Mouse (Mus musculus): ENCODE measurements around the gene Dlat. TPM values are rescaled to one million over a fixed set of nuclear protein-coding genes. Genes with fewer than 3 reads are reported as not detected.

Dlat gene
- polyA plus RNA-seq, 1 experiment from 2014 or later: 41.7 TPM

DNA sequence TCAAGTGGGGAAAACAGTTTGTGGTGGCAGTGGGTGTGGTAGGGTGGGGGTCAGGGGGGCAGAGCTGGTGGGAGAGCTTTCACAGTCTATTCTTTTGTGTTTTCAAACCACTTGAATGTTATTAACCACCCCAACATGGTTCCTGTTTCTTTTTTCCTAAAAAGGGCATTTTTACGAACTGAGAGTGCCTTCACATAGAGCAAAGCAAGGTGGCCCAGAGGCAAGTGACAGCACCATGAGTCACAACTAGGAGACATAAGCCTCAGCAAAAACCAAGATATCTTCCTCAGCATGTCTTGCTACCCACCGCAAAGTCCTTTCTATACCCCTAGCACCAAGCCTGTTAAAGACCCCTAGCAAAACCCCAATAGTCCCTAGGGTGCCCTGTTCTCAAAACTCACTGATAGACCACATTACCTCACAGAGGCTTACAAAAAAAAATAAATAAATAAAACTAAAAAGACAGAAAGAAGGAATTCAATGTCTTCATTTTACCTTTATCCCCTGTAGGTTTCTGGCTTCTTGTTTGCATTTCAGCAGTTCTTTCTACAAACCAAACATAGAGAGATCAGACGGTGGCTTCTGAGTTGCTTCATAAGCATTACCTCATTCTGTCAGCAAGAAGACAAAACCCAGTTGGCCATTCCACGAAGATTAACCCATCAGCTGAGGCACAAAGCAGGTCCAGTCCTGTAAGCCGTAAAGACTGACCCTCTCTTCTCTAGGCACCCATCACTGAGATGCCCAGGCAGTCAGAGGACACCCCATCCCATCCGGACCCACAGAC is 27.5 kb upstream of the Dlat start:
- Histone ChIP-seq H3K36me3 (ENCODE audit: control insufficient read depth, insufficient read depth) (0 out of 2 replicates have a peak, but pooled peaks cover 3% of the 10 kb centered on the region), H3K27me3 (replicated peaks; ENCODE audit: control insufficient read depth, insufficient read depth, low read length) (no peaks in the 10 kb centered on the region), H3K4me3 (ENCODE audit: low read depth, low read length) (no peak overlapping the region), H3K9me3 (ENCODE audit: control insufficient read depth) (no peaks in the 10 kb centered on the region), H3K4me2 (replicated peaks; ENCODE audit: low read depth) (no peak overlapping the region), H3K4me1 (replicated peaks; ENCODE audit: control insufficient read depth, insufficient read depth, low read length) (no peaks in the 10 kb centered on the region), H3K9ac (ENCODE audit: low read depth, low read length) (no peak overlapping the region), H3K27ac (ENCODE audit: low read depth, low read length) (no peak overlapping the region)
- ATAC-seq: no peak
- TF ChIP-seq CTCF (IDR thresholded peaks at IDR 0.05; ENCODE audit: low read depth): no peak
- WGBS: 63% methylated on average over 6 of the region's 6 CpGs

GRCm38 (mm10) chr9:50681727-50682126 is 22.1 kb upstream of the Dlat start:
- H3K27me3 ChIP-seq (replicated peaks; ENCODE audit: control insufficient read depth, insufficient read depth, low read length): no peaks in the 10 kb centered on the region
- no peak overlapping the region for H3K27ac ChIP-seq (ENCODE audit: low read depth, low read length)
- no peak for ATAC-seq
- 70% methylated on average over 7 of the region's 7 CpGs for WGBS
- TF ChIP-seq CTCF (IDR thresholded peaks at IDR 0.05; ENCODE audit: low read depth): no peak
- H3K9me3 ChIP-seq (ENCODE audit: control insufficient read depth): no peaks in the 10 kb centered on the region
- H3K4me2 ChIP-seq (replicated peaks; ENCODE audit: low read depth): no peak overlapping the region
- H3K4me1 ChIP-seq (replicated peaks; ENCODE audit: control insufficient read depth, insufficient read depth, low read length): no peaks in the 10 kb centered on the region
- H3K9ac ChIP-seq (ENCODE audit: low read depth, low read length): no peak overlapping the region
- H3K4me3 ChIP-seq (ENCODE audit: low read depth, low read length): no peak overlapping the region
- 0 out of 2 replicates have a peak, but pooled peaks cover 3% of the 10 kb centered on the region for H3K36me3 ChIP-seq (ENCODE audit: control insufficient read depth, insufficient read depth)

DNA sequence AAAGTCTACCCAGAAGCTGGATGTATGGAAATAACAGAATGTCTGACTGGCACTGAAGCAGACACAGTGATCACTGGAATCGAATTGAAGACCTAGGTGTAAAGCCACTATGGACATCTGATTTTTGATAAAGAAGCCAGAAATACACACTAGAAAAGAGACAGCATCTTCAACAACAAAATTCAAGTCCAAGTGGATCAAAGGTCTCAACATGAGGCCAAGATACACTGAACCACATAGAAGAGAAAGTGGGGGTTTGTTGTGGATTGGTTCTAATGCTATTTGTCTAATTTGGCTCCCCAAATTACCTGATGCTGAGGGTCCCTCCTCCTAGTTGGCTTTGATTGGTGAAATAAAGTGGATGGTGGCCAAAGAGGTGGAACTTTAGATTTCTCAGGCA is 19.8 kb upstream of the Dlat start:
- H3K27ac ChIP-seq (ENCODE audit: low read depth, low read length): no peak overlapping the region
- no peaks in the 10 kb centered on the region for H3K9me3 ChIP-seq (ENCODE audit: control insufficient read depth)
- no peaks in the 10 kb centered on the region for H3K4me1 ChIP-seq (replicated peaks; ENCODE audit: control insufficient read depth, insufficient read depth, low read length)
- no peak overlapping the region for H3K9ac ChIP-seq (ENCODE audit: low read depth, low read length)
- 79% methylated on average over 1 of the region's 1 CpGs for WGBS
- H3K27me3 ChIP-seq (replicated peaks; ENCODE audit: control insufficient read depth, insufficient read depth, low read length): no peaks in the 10 kb centered on the region
- no peak overlapping the region for H3K4me3 ChIP-seq (ENCODE audit: low read depth, low read length)
- H3K4me2 ChIP-seq (replicated peaks; ENCODE audit: low read depth): no peak overlapping the region
- H3K36me3 ChIP-seq (ENCODE audit: control insufficient read depth, insufficient read depth): 0 out of 2 replicates have a peak, but pooled peaks cover 3% of the 10 kb centered on the region
- ATAC-seq: no peak
- TF ChIP-seq CTCF (IDR thresholded peaks at IDR 0.05; ENCODE audit: low read depth): no peak

- H3K4me2 ChIP-seq (replicated peaks; ENCODE audit: low read depth): no peak overlapping the region
- peak; percentile 45 for TF ChIP-seq CTCF (IDR thresholded peaks at IDR 0.05; ENCODE audit: low read depth)
- no peak overlapping the region for H3K4me3 ChIP-seq (ENCODE audit: low read depth, low read length)
- H3K27ac ChIP-seq (ENCODE audit: low read depth, low read length): no peak overlapping the region
- 23% methylated on average over 1 of the region's 1 CpGs for WGBS
- ATAC-seq: no peak
- H3K9me3 ChIP-seq (ENCODE audit: control insufficient read depth): no peaks in the 10 kb centered on the region
- no peaks in the 10 kb centered on the region for H3K27me3 ChIP-seq (replicated peaks; ENCODE audit: control insufficient read depth, insufficient read depth, low read length)
- H3K9ac ChIP-seq (ENCODE audit: low read depth, low read length): no peak overlapping the region
- H3K36me3 ChIP-seq (ENCODE audit: control insufficient read depth, insufficient read depth): no peaks in the 10 kb centered on the region
- H3K4me1 ChIP-seq (replicated peaks; ENCODE audit: control insufficient read depth, insufficient read depth, low read length): no peaks in the 10 kb centered on the region
Observed at GRCm38 (mm10) chr9:50674771-50675170, 15.2 kb upstream of the Dlat start.

DNA sequence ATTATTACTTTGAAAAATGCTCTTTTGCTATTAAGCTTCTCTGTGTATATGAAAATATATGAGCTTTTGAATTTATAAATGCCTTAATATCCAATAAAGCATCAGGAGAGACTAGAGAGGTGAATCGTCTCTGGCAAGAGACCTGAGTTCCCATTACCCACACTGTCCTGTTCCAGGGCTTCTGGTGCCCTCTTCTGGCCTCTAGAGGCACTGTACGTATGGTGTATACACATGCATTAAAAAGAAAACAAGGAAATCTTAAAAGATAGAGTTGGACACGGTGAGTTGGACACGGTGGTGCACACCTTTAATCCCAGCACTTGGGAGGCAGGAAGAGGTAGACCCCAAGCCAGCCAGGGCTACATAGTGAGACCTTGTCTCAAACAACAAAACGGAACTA is 11.1 kb upstream of the Dlat start:
- Histone ChIP-seq H3K4me2 (replicated peaks; ENCODE audit: low read depth) (no peak overlapping the region), H3K9ac (ENCODE audit: low read depth, low read length) (no peak overlapping the region), H3K36me3 (ENCODE audit: control insufficient read depth, insufficient read depth) (no peaks in the 10 kb centered on the region), H3K4me3 (ENCODE audit: low read depth, low read length) (no peak overlapping the region), H3K9me3 (ENCODE audit: control insufficient read depth) (no peaks in the 10 kb centered on the region), H3K27ac (ENCODE audit: low read depth, low read length) (no peak overlapping the region), H3K27me3 (replicated peaks; ENCODE audit: control insufficient read depth, insufficient read depth, low read length) (peaks cover 4% of the 10 kb centered on the region; the same call in 1 of the 2 replicates), H3K4me1 (replicated peaks; ENCODE audit: control insufficient read depth, insufficient read depth, low read length) (no peaks in the 10 kb centered on the region)
- TF ChIP-seq CTCF (IDR thresholded peaks at IDR 0.05; ENCODE audit: low read depth): peak; percentile 90
- WGBS: 30% methylated on average over 5 of the region's 5 CpGs
- peak; percentile 60; the same call in 1 of the 2 replicates for ATAC-seq

DNA sequence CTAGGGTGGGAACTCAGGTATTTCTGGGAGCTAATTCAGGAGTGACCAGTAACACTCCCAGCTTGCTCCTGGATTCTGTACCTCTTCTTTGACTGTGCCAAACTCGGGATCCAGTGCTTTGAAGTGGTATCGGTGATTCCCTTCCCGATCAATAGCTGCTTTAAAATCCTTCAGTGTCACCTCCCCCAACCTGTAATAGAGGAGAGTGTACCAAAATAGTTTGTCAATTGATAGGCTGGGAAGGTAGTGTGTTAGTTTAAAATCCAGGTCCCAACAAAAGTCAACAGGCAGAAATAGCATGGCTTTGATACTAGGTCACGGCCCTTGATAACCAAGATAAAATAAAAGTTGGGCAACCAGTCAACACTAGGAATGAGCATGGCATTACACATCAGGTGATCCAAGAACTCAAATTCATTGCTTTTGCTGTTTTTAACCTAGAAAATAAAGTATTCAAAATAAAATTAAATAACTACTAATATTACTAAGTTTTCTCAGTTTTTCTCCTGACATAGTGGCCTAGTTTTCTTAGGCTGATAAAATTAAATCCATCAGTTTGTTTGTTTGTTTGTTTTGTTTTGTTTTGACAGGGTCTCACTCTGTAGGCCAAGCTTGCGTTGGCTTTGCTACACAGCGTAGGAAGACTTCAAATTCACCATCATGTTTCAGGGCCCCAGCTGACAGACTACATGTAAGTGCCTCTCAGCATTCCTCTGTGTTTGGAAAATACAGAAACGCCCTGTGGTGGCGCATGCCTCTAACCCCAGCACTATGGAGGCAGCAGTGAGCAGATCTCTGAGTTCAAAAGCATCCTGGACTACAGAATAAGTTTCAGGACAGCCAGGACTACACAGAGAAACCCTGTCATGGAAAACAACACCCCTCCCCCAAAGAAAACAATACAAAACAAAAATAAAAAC is 8.3 kb upstream of the Dlat start:
- ATAC-seq: no peak
- H3K9me3 ChIP-seq (ENCODE audit: control insufficient read depth): no peaks in the 10 kb centered on the region
- peaks cover 4% of the 10 kb centered on the region; the same call in 1 of the 2 replicates for H3K27me3 ChIP-seq (replicated peaks; ENCODE audit: control insufficient read depth, insufficient read depth, low read length)
- WGBS: 79% methylated on average over 8 of the region's 8 CpGs
- no peak overlapping the region for H3K4me3 ChIP-seq (ENCODE audit: low read depth, low read length)
- H3K4me2 ChIP-seq (replicated peaks; ENCODE audit: low read depth): no peak overlapping the region
- no peak for TF ChIP-seq CTCF (IDR thresholded peaks at IDR 0.05; ENCODE audit: low read depth)
- no peak overlapping the region for H3K27ac ChIP-seq (ENCODE audit: low read depth, low read length)
- H3K9ac ChIP-seq (ENCODE audit: low read depth, low read length): no peak overlapping the region
- no peaks in the 10 kb centered on the region for H3K36me3 ChIP-seq (ENCODE audit: control insufficient read depth, insufficient read depth)
- no peaks in the 10 kb centered on the region for H3K4me1 ChIP-seq (replicated peaks; ENCODE audit: control insufficient read depth, insufficient read depth, low read length)

Measured in intestine, postnatal 0 days (tissue).